11 mouse cellular contexts compared by ENCODE assay signal in genomic region chr2:152075294-152075889, GRCm38 (mm10).
"Had no signal": no experiment of that assay in that cellular context is flagged by ENCODE, and none has a peak within 500 bp of the region (broad histone marks: within the 10 kb centered on the region; RNA-seq: fewer than 3 reads in every experiment).

No protein-coding gene starts in this region.

- DNase-seq: kidney, postnatal 25 days; layer of hippocampus, adult 9-11 months; liver; lung, adult 18-20 months; lung, postnatal 10 days; lung, postnatal 36 days; right cerebral cortex, adult 18-20 months; right cerebral cortex, postnatal 14 days; right cerebral cortex, postnatal 4 days; thymus, adult 2 months; thymus, postnatal 25 days had no signal
